Mouse (Mus musculus): ENCODE data around the gene Ppp1r3c. TPM values are rescaled to one million over a fixed set of nuclear protein-coding genes. Genes with fewer than 3 reads are reported as not detected.

The Ppp1r3c gene
- polyA plus RNA-seq (2016; fragmentation: Nextera tagmentation; extraction: Ambion mirVana): 3.5 and 3.9 TPM in 2 replicates

GRCm38 (mm10) chr19:36736537-36736936 lies at the start of gene Ppp1r3c:
TSS of gene Ppp1r3c (minus strand) at chr19:36736653.
- peak within 1 kb of the TSS; percentile 63 for H3K9ac ChIP-seq
- ATAC-seq (ENCODE audit: low FRiP score, low read depth): peak; percentile 99
- H3K27ac ChIP-seq: peak within 1 kb of the TSS; percentile 47
- peak within 1 kb of the TSS; percentile 79 for H3K4me2 ChIP-seq (replicated peaks)
- H3K36me3 ChIP-seq: no peaks in the 10 kb centered on the region
- no peaks in the 10 kb centered on the region for H3K9me3 ChIP-seq
- no peaks in the 10 kb centered on the region for H3K27me3 ChIP-seq (replicated peaks)
- no peaks in the 10 kb centered on the region for H3K4me1 ChIP-seq
- H3K4me3 ChIP-seq: peak within 1 kb of the TSS; percentile 49
- WGBS: under 1% methylated on average over 33 of the region's 33 CpGs

GRCm38 (mm10) chr19:36783179-36783578 lies 46.7 kb upstream of the Ppp1r3c start:
- no peak overlapping the region for H3K4me3 ChIP-seq
- ATAC-seq (ENCODE audit: low FRiP score, low read depth): no peak
- no peaks in the 10 kb centered on the region for H3K36me3 ChIP-seq
- 86% methylated on average over 6 of the region's 6 CpGs for WGBS
- no peak overlapping the region for H3K27ac ChIP-seq
- H3K4me2 ChIP-seq (replicated peaks): no peak overlapping the region
- H3K9me3 ChIP-seq: no peaks in the 10 kb centered on the region
- no peaks in the 10 kb centered on the region for H3K27me3 ChIP-seq (replicated peaks)
- H3K4me1 ChIP-seq: no peaks in the 10 kb centered on the region
- H3K9ac ChIP-seq: no peak overlapping the region

- no peaks in the 10 kb centered on the region for H3K9me3 ChIP-seq
- H3K4me1 ChIP-seq: no peaks in the 10 kb centered on the region
- H3K9ac ChIP-seq: no peak overlapping the region
- no peak overlapping the region for H3K4me2 ChIP-seq (replicated peaks)
- no peaks in the 10 kb centered on the region for H3K36me3 ChIP-seq
- no peak for ATAC-seq (ENCODE audit: low FRiP score, low read depth)
- H3K27me3 ChIP-seq (replicated peaks): no peaks in the 10 kb centered on the region
- 74% methylated on average over 3 of the region's 3 CpGs for WGBS
- H3K27ac ChIP-seq: no peak overlapping the region
- H3K4me3 ChIP-seq: no peak overlapping the region
Observed at GRCm38 (mm10) chr19:36782591-36782990, 46.1 kb upstream of the Ppp1r3c start.

GRCm38 (mm10) chr19:36781996-36782395 lies 45.5 kb upstream of the Ppp1r3c start:
- no peaks in the 10 kb centered on the region for H3K9me3 ChIP-seq
- no peaks in the 10 kb centered on the region for H3K36me3 ChIP-seq
- H3K27me3 ChIP-seq (replicated peaks): no peaks in the 10 kb centered on the region
- no peak overlapping the region for H3K4me3 ChIP-seq
- WGBS: 87% methylated on average over 3 of the region's 3 CpGs
- no peaks in the 10 kb centered on the region for H3K4me1 ChIP-seq
- no peak overlapping the region for H3K27ac ChIP-seq
- ATAC-seq (ENCODE audit: low FRiP score, low read depth): no peak
- H3K9ac ChIP-seq: no peak overlapping the region
- no peak overlapping the region for H3K4me2 ChIP-seq (replicated peaks)

GRCm38 (mm10) chr19:36780375-36780774 lies 43.9 kb upstream of the Ppp1r3c start:
- H3K9me3 ChIP-seq: no peaks in the 10 kb centered on the region
- H3K27ac ChIP-seq: no peak overlapping the region
- H3K4me1 ChIP-seq: no peaks in the 10 kb centered on the region
- H3K27me3 ChIP-seq (replicated peaks): no peaks in the 10 kb centered on the region
- no peak overlapping the region for H3K4me2 ChIP-seq (replicated peaks)
- ATAC-seq (ENCODE audit: low FRiP score, low read depth): no peak
- H3K36me3 ChIP-seq: no peaks in the 10 kb centered on the region
- no peak overlapping the region for H3K4me3 ChIP-seq
- no peak overlapping the region for H3K9ac ChIP-seq
- WGBS: 89% methylated on average over 1 of the region's 1 CpGs

- no peak overlapping the region for H3K27ac ChIP-seq
- no peak for ATAC-seq (ENCODE audit: low FRiP score, low read depth)
- no peak overlapping the region for H3K9ac ChIP-seq
- H3K4me2 ChIP-seq (replicated peaks): no peak overlapping the region
- no peaks in the 10 kb centered on the region for H3K27me3 ChIP-seq (replicated peaks)
- H3K4me3 ChIP-seq: no peak overlapping the region
- no peaks in the 10 kb centered on the region for H3K9me3 ChIP-seq
- 89% methylated on average over 3 of the region's 3 CpGs for WGBS
- H3K4me1 ChIP-seq: no peaks in the 10 kb centered on the region
- H3K36me3 ChIP-seq: no peaks in the 10 kb centered on the region
Observed at GRCm38 (mm10) chr19:36779765-36780164, 43.3 kb upstream of the Ppp1r3c start.

GRCm38 (mm10) chr19:36775531-36775930 lies 39.1 kb upstream of the Ppp1r3c start:
- no peaks in the 10 kb centered on the region for H3K36me3 ChIP-seq
- H3K4me1 ChIP-seq: no peaks in the 10 kb centered on the region
- no peak overlapping the region for H3K27ac ChIP-seq
- 93% methylated on average over 8 of the region's 8 CpGs for WGBS
- H3K9ac ChIP-seq: no peak overlapping the region
- no peaks in the 10 kb centered on the region for H3K27me3 ChIP-seq (replicated peaks)
- no peaks in the 10 kb centered on the region for H3K9me3 ChIP-seq
- no peak overlapping the region for H3K4me2 ChIP-seq (replicated peaks)
- no peak for ATAC-seq (ENCODE audit: low FRiP score, low read depth)
- no peak overlapping the region for H3K4me3 ChIP-seq

- Histone ChIP-seq H3K36me3 (no peaks in the 10 kb centered on the region), H3K4me1 (no peaks in the 10 kb centered on the region), H3K4me2 (replicated peaks) (no peak overlapping the region), H3K9me3 (no peaks in the 10 kb centered on the region), H3K4me3 (no peak overlapping the region), H3K27ac (no peak overlapping the region), H3K9ac (no peak overlapping the region), H3K27me3 (replicated peaks) (no peaks in the 10 kb centered on the region)
- WGBS: 88% methylated on average over 8 of the region's 8 CpGs
- no peak for ATAC-seq (ENCODE audit: low FRiP score, low read depth)
Observed at GRCm38 (mm10) chr19:36773716-36774459, 37.4 kb upstream of the Ppp1r3c start.

- WGBS: 87% methylated on average over 8 of the region's 8 CpGs
- no peak overlapping the region for H3K9ac ChIP-seq
- no peak overlapping the region for H3K4me3 ChIP-seq
- no peaks in the 10 kb centered on the region for H3K4me1 ChIP-seq
- H3K27ac ChIP-seq: no peak overlapping the region
- H3K4me2 ChIP-seq (replicated peaks): no peak overlapping the region
- H3K9me3 ChIP-seq: no peaks in the 10 kb centered on the region
- ATAC-seq (ENCODE audit: low FRiP score, low read depth): no peak
- H3K36me3 ChIP-seq: no peaks in the 10 kb centered on the region
- no peaks in the 10 kb centered on the region for H3K27me3 ChIP-seq (replicated peaks)
Observed at GRCm38 (mm10) chr19:36768084-36768483, 31.6 kb upstream of the Ppp1r3c start.

- ATAC-seq (ENCODE audit: low FRiP score, low read depth): no peak
- Histone ChIP-seq H3K4me2 (replicated peaks) (no peak overlapping the region), H3K27ac (no peak overlapping the region), H3K36me3 (no peaks in the 10 kb centered on the region), H3K4me1 (no peaks in the 10 kb centered on the region), H3K9me3 (no peaks in the 10 kb centered on the region), H3K4me3 (no peak overlapping the region), H3K27me3 (replicated peaks) (no peaks in the 10 kb centered on the region), H3K9ac (no peak overlapping the region)
- WGBS: 88% methylated on average over 5 of the region's 5 CpGs
Observed at GRCm38 (mm10) chr19:36764451-36764850, 28.0 kb upstream of the Ppp1r3c start.

- H3K27ac ChIP-seq: no peak overlapping the region
- no peak overlapping the region for H3K4me3 ChIP-seq
- no peak overlapping the region for H3K9ac ChIP-seq
- H3K27me3 ChIP-seq (replicated peaks): no peaks in the 10 kb centered on the region
- no peak overlapping the region for H3K4me2 ChIP-seq (replicated peaks)
- H3K9me3 ChIP-seq: no peaks in the 10 kb centered on the region
- H3K36me3 ChIP-seq: no peaks in the 10 kb centered on the region
- no peaks in the 10 kb centered on the region for H3K4me1 ChIP-seq
- ATAC-seq (ENCODE audit: low FRiP score, low read depth): no peak
Observed at GRCm38 (mm10) chr19:36748996-36749395, 12.5 kb upstream of the Ppp1r3c start.

- no peak overlapping the region for H3K9ac ChIP-seq
- H3K27ac ChIP-seq: no peak overlapping the region
- H3K4me3 ChIP-seq: no peak overlapping the region
- no peaks in the 10 kb centered on the region for H3K9me3 ChIP-seq
- H3K27me3 ChIP-seq (replicated peaks): no peaks in the 10 kb centered on the region
- H3K4me2 ChIP-seq (replicated peaks): no peak overlapping the region
- H3K36me3 ChIP-seq: no peaks in the 10 kb centered on the region
- no peaks in the 10 kb centered on the region for H3K4me1 ChIP-seq
- ATAC-seq (ENCODE audit: low FRiP score, low read depth): no peak
Observed at GRCm38 (mm10) chr19:36742331-36742730, 5.9 kb upstream of the Ppp1r3c start.

- H3K36me3 ChIP-seq: no peaks in the 10 kb centered on the region
- ATAC-seq (ENCODE audit: low FRiP score, low read depth): no peak
- no peaks in the 10 kb centered on the region for H3K4me1 ChIP-seq
- no peak overlapping the region for H3K9ac ChIP-seq
- 66% methylated on average over 7 of the region's 7 CpGs for whole genome bisulfite sequencing
- H3K4me2 ChIP-seq (replicated peaks): no peak overlapping the region
- no peaks in the 10 kb centered on the region for H3K27me3 ChIP-seq (replicated peaks)
- H3K4me3 ChIP-seq: no peak overlapping the region
- H3K9me3 ChIP-seq: no peaks in the 10 kb centered on the region
- no peak overlapping the region for H3K27ac ChIP-seq
Observed at GRCm38 (mm10) chr19:36739566-36740211, 3.2 kb upstream of the Ppp1r3c start.

All from neural tube, embryonic 12.5 days (tissue).